Mouse (Mus musculus): ENCODE measurements at regions not wholly inside any gene's neighbourhood (a gene's known extent, or its start where the extent isn't known, plus 50 kb on each side); places are given as distances from the start of the nearest gene placed in this dataset.
"Not testable (repeated sequence)": the region's sequence is repeated elsewhere in the genome, so short reads cannot be mapped to it uniquely, and the experiment has no call there.

- Histone ChIP-seq H3K9me3 (ENCODE audit: control insufficient read depth, low read length) (no peaks in the 10 kb centered on the region), H3K27me3 (ENCODE audit: control insufficient read depth, insufficient read depth, low read depth, low read length) (no peaks in the 10 kb centered on the region), H3K9ac (ENCODE audit: low read length) (no peak overlapping the region), H3K4me3 (ENCODE audit: low read length) (no peak overlapping the region), H3K27ac (ENCODE audit: low read length) (no peak overlapping the region), H3K4me2 (ENCODE audit: low read depth, low read length) (no peak overlapping the region), H3K4me1 (replicated peaks; ENCODE audit: control insufficient read depth, insufficient read depth, low read length) (no peaks in the 10 kb centered on the region), H3K36me3 (ENCODE audit: control insufficient read depth, insufficient read depth, low read length) (no peaks in the 10 kb centered on the region)
- ATAC-seq (ENCODE audit: low read depth) = no peak
These were observed 364.0 kb upstream of the Rgs18 start for GRCm38 (mm10) chr1:145139267-145139651.

- Histone ChIP-seq H3K4me2 (ENCODE audit: low read depth, low read length) (no peak overlapping the region), H3K27me3 (ENCODE audit: control insufficient read depth, insufficient read depth, low read depth, low read length) (no peaks in the 10 kb centered on the region), H3K4me1 (replicated peaks; ENCODE audit: control insufficient read depth, insufficient read depth, low read length) (no peaks in the 10 kb centered on the region), H3K27ac (ENCODE audit: low read length) (no peak overlapping the region), H3K9me3 (ENCODE audit: control insufficient read depth, low read length) (no peaks in the 10 kb centered on the region), H3K36me3 (ENCODE audit: control insufficient read depth, insufficient read depth, low read length) (no peaks in the 10 kb centered on the region), H3K9ac (ENCODE audit: low read length) (no peak overlapping the region), H3K4me3 (ENCODE audit: low read length) (no peak overlapping the region)
- WGBS = 21% methylated on average over 2 of the region's 2 CpGs
- ATAC-seq (ENCODE audit: low read depth) = peak; percentile 91
These were observed 363.4 kb upstream of the Rgs18 start for GRCm38 (mm10) chr1:145138452-145139266.

GRCm38 (mm10) chr1:145131020-145131419 lies 355.8 kb upstream of the Rgs18 start:
- no peaks in the 10 kb centered on the region for H3K4me1 ChIP-seq (replicated peaks; ENCODE audit: control insufficient read depth, insufficient read depth, low read length)
- H3K9me3 ChIP-seq (ENCODE audit: control insufficient read depth, low read length) = no peaks in the 10 kb centered on the region
- WGBS = 71% methylated on average over 1 of the region's 1 CpGs
- no peak overlapping the region for H3K4me2 ChIP-seq (ENCODE audit: low read depth, low read length)
- no peaks in the 10 kb centered on the region for H3K36me3 ChIP-seq (ENCODE audit: control insufficient read depth, insufficient read depth, low read length)
- H3K27me3 ChIP-seq (ENCODE audit: control insufficient read depth, insufficient read depth, low read depth, low read length) = no peaks in the 10 kb centered on the region
- H3K27ac ChIP-seq (ENCODE audit: low read length) = no peak overlapping the region
- no peak overlapping the region for H3K4me3 ChIP-seq (ENCODE audit: low read length)
- ATAC-seq (ENCODE audit: low read depth) = no peak
- no peak overlapping the region for H3K9ac ChIP-seq (ENCODE audit: low read length)

- Histone ChIP-seq H3K27ac (ENCODE audit: low read length) (no peak overlapping the region), H3K9ac (ENCODE audit: low read length) (no peak overlapping the region), H3K9me3 (ENCODE audit: control insufficient read depth, low read length) (no peaks in the 10 kb centered on the region), H3K36me3 (ENCODE audit: control insufficient read depth, insufficient read depth, low read length) (no peaks in the 10 kb centered on the region), H3K27me3 (ENCODE audit: control insufficient read depth, insufficient read depth, low read depth, low read length) (no peaks in the 10 kb centered on the region), H3K4me2 (ENCODE audit: low read depth, low read length) (no peak overlapping the region), H3K4me1 (replicated peaks; ENCODE audit: control insufficient read depth, insufficient read depth, low read length) (no peaks in the 10 kb centered on the region), H3K4me3 (ENCODE audit: low read length) (no peak overlapping the region)
- ATAC-seq (ENCODE audit: low read depth) = no peak
- 62% methylated on average over 1 of the region's 1 CpGs for WGBS
These were observed 337.9 kb upstream of the Rgs18 start for GRCm38 (mm10) chr1:145113171-145113570.

DNA sequence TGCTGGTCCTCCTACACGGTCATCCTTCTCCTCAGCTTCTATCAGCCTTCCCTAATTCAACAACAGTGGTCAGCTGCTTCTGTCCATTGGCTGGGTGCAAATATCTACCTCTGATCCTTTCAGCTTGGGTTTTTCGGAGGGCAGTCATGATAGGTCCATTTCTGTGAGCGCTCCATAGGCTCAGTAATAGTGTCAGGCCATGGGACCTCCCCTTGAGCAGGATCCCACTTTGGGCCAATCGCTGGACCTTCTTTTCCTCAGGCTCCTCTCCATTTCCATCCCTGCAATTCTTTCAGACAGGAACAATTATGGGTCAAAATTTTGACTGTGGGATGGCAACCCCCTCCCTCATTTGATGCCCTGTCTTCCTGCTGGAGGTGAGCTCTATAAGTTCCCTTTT lies 331.5 kb upstream of the Rgs18 start:
- WGBS = 78% methylated on average over 4 of the region's 4 CpGs

DNA sequence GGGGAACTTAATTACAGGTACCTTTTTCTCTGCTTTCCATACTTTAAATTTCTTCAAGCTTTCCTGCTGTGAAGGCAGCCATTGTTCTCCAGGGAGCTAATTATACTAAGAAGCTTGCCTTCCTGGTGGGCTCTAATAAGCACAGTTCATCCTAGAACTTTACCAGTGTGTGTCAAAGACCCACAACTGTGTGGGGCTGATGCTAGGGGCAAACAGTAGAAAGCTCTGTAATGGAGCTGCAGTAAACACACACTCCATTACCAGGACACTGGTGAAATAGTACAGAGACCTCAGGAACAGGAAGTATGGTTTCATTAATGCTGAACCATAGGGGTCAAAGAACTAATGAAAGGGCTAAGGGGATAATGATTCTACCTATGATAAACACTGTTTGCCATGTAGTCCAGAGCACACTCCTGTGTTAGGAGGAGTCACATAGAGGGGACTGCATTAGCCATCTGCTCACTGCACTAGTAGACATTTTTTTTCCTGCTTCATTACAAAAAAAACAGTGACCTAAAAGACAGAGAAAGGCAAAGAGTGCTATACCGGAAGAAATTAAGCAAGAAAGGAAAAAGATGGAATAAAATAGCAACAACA lies 290.1 kb upstream of the Rgs18 start:
- no peaks in the 10 kb centered on the region for H3K4me1 ChIP-seq (replicated peaks; ENCODE audit: control insufficient read depth, insufficient read depth, low read length)
- H3K27me3 ChIP-seq (ENCODE audit: control insufficient read depth, insufficient read depth, low read depth, low read length) = no peaks in the 10 kb centered on the region
- no peak overlapping the region for H3K27ac ChIP-seq (ENCODE audit: low read length)
- H3K4me3 ChIP-seq (ENCODE audit: low read length) = no peak overlapping the region
- no peak overlapping the region for H3K9ac ChIP-seq (ENCODE audit: low read length)
- no peaks in the 10 kb centered on the region for H3K36me3 ChIP-seq (ENCODE audit: control insufficient read depth, insufficient read depth, low read length)
- H3K9me3 ChIP-seq (ENCODE audit: control insufficient read depth, low read length) = no peaks in the 10 kb centered on the region
- H3K4me2 ChIP-seq (ENCODE audit: low read depth, low read length) = no peak overlapping the region
- 63% methylated on average over 1 of the region's 1 CpGs for WGBS
- ATAC-seq (ENCODE audit: low read depth) = no peak

More for the DNA sequence above, 331.5 kb upstream of the Rgs18 start:
- not testable (repeated sequence) for H3K27ac ChIP-seq (ENCODE audit: low read length); H3K36me3 ChIP-seq (ENCODE audit: control insufficient read depth, insufficient read depth, low read length); H3K4me2 ChIP-seq (ENCODE audit: low read depth, low read length); H3K27me3 ChIP-seq (ENCODE audit: control insufficient read depth, insufficient read depth, low read depth, low read length); H3K4me1 ChIP-seq (replicated peaks; ENCODE audit: control insufficient read depth, insufficient read depth, low read length); H3K4me3 ChIP-seq (ENCODE audit: low read length); H3K9me3 ChIP-seq (ENCODE audit: control insufficient read depth, low read length); ATAC-seq (ENCODE audit: low read depth); H3K9ac ChIP-seq (ENCODE audit: low read length)

DNA sequence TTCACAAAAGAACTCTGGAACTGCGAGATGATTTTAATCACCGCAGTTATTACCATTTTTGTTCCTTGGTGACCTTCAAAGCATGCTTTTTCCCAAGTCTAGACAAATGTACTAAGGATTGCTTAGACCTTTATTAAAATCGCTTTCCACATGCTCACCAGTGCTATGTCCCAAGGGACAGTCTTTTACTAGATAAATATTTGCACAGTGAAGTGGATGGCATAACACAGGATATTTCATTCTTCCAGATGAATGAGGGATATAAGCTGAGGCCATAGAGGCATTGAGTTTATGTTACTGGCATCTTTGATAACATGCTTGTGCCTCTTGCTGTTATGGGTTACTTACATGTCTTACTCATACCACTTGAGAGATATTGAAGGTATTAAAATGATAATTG lies 289.1 kb upstream of the Rgs18 start:
- Histone ChIP-seq H3K4me3 (ENCODE audit: low read length) (no peak overlapping the region), H3K27me3 (ENCODE audit: control insufficient read depth, insufficient read depth, low read depth, low read length) (no peaks in the 10 kb centered on the region), H3K4me1 (replicated peaks; ENCODE audit: control insufficient read depth, insufficient read depth, low read length) (no peaks in the 10 kb centered on the region), H3K9me3 (ENCODE audit: control insufficient read depth, low read length) (no peaks in the 10 kb centered on the region), H3K27ac (ENCODE audit: low read length) (no peak overlapping the region), H3K4me2 (ENCODE audit: low read depth, low read length) (no peak overlapping the region), H3K36me3 (ENCODE audit: control insufficient read depth, insufficient read depth, low read length) (no peaks in the 10 kb centered on the region), H3K9ac (ENCODE audit: low read length) (no peak overlapping the region)
- WGBS = 79% methylated on average over 3 of the region's 3 CpGs
- no peak for ATAC-seq (ENCODE audit: low read depth)

- H3K27me3 ChIP-seq (ENCODE audit: control insufficient read depth, insufficient read depth, low read depth, low read length) = no peaks in the 10 kb centered on the region
- H3K9me3 ChIP-seq (ENCODE audit: control insufficient read depth, low read length) = no peaks in the 10 kb centered on the region
- no peak for ATAC-seq (ENCODE audit: low read depth)
- H3K4me1 ChIP-seq (replicated peaks; ENCODE audit: control insufficient read depth, insufficient read depth, low read length) = no peaks in the 10 kb centered on the region
- no peaks in the 10 kb centered on the region for H3K36me3 ChIP-seq (ENCODE audit: control insufficient read depth, insufficient read depth, low read length)
- WGBS = 83% methylated on average over 4 of the region's 4 CpGs
- H3K4me3 ChIP-seq (ENCODE audit: low read length) = no peak overlapping the region
- H3K27ac ChIP-seq (ENCODE audit: low read length) = no peak overlapping the region
- no peak overlapping the region for H3K9ac ChIP-seq (ENCODE audit: low read length)
- no peak overlapping the region for H3K4me2 ChIP-seq (ENCODE audit: low read depth, low read length)
These were observed 240.4 kb upstream of the Rgs18 start for GRCm38 (mm10) chr1:145015623-145016022.

GRCm38 (mm10) chr1:145010833-145011232 lies 235.6 kb upstream of the Rgs18 start:
- Histone ChIP-seq H3K9me3 (ENCODE audit: control insufficient read depth, low read length) (no peaks in the 10 kb centered on the region), H3K27ac (ENCODE audit: low read length) (no peak overlapping the region), H3K4me3 (ENCODE audit: low read length) (no peak overlapping the region), H3K27me3 (ENCODE audit: control insufficient read depth, insufficient read depth, low read depth, low read length) (no peaks in the 10 kb centered on the region), H3K4me2 (ENCODE audit: low read depth, low read length) (no peak overlapping the region), H3K4me1 (replicated peaks; ENCODE audit: control insufficient read depth, insufficient read depth, low read length) (no peaks in the 10 kb centered on the region), H3K36me3 (ENCODE audit: control insufficient read depth, insufficient read depth, low read length) (no peaks in the 10 kb centered on the region), H3K9ac (ENCODE audit: low read length) (no peak overlapping the region)
- ATAC-seq (ENCODE audit: low read depth) = no peak
